Mouse (Mus musculus): Measurements from ENCODE around the gene Pigs.

GRCm38 (mm10) chr11:78347908-78348307, 19.7 kb downstream of the Pigs start:
- TF ChIP-seq CTCF (IDR thresholded peaks at IDR 0.05; ENCODE audit: extremely low read depth, insufficient read depth, low read length): no peak
- no peak for TF ChIP-seq POLR2A (IDR thresholded peaks at IDR 0.05; ENCODE audit: extremely low read depth, insufficient read depth, low read length)

All from cortical plate, adult 2 months (tissue).